Mouse (Mus musculus): ENCODE results near the gene Zfp444. TPM values are rescaled to one million over a fixed set of nuclear protein-coding genes. Genes with fewer than 3 reads are reported as not detected.

The Zfp444 gene
- 52.8 and 55.9 TPM in 2 replicates for polyA plus RNA-seq (2015; fragmentation: Nextera tagmentation; extraction: Ambion mirVana)

DNA sequence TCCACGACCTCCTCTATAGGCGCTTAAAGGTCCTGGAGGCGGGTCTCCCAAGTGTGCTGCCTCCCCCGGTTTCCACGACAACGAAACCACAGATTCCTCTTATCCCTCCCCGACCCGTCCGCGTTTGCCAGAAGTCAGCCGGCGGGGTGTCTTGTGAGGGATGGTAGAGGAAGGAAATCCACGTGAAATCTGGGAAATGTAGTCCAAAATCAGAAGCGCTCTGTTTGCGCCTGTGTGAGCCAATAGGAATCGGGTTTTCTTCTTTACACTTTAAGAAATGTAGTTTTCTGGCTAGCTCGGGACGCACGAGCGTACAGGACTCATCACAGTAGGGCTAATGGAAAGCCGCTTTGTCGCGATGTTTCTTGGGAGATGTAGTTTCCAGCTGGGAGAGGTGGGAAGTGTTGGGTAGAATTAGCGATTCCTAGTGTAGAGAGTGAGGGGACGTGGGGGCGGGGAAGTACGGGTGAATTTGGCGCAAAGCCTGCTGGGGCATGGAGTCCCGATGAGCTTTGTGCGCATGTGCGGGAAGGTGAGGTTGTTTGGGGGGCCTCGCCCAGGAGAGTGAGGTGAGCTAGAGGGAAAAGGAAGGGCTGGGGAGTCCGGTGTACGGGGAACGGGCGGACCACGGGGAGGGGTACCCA lies at the start of gene Zfp444:
TSS of gene Zfp444 (plus strand) at position 221 of the 644 bp plus-strand sequence.
- peak within 1 kb of the TSS; percentile 71 for H3K4me3 ChIP-seq
- H3K9me3 ChIP-seq = no peaks in the 10 kb centered on the region
- peaks cover 9% of the 10 kb centered on the region; the same call in 1 of the 2 replicates for H3K36me3 ChIP-seq
- H3K4me1 ChIP-seq = peaks cover 19% of the 10 kb centered on the region
- H3K4me2 ChIP-seq = peak within 1 kb of the TSS; percentile 91
- H3K9ac ChIP-seq = peak within 1 kb of the TSS; percentile 76
- H3K27ac ChIP-seq = peak within 1 kb of the TSS; percentile 86
- no peaks in the 10 kb centered on the region for H3K27me3 ChIP-seq
- peak; percentile 98 for ATAC-seq (ENCODE audit: insufficient number of reproducible peaks, low FRiP score, low TSS enrichment, low read depth)
- WGBS = 1% methylated on average over 37 of the region's 37 CpGs

DNA sequence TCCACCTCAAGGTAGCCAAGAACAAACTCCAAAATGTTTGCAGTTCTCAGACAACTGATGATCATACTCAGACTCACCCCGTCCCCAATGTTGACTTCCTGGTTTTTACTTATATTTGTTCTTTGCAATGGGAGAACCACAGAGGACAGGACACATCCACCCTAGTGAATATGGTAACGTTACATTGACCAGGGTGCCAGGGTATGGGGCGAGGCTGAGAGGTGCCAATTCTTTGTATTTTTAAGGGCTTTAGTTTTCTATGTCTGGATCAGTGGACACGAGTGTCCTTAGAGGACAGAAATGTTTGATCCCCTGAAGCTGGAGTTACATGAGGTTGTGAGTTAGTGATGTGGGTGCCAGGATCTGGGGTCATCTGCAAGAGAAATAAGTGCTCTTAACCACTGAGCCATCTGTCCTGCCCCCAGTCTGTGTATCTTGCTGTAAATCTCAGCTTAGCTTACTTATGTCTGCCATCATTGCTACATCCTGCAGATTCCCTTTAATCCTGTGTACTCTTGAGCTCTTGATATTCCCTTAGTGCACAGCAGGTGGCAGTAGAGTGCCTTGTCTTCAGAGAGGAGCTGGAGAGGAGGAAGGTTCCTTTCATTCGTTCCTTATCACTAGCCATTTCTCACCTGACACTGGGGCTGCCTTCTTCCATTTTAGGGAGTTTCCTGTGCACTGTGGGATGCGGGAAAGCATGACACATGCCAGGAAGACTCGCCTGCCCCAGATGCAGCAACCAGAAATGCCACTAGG lies 45.2 kb upstream of the Zfp444 start:
- WGBS = 36% methylated on average over 7 of the region's 7 CpGs
- no peak overlapping the region for H3K9ac ChIP-seq
- peaks cover 12% of the 10 kb centered on the region for H3K36me3 ChIP-seq
- ATAC-seq (ENCODE audit: insufficient number of reproducible peaks, low FRiP score, low TSS enrichment, low read depth) = peak; percentile 38; the same call in 1 of the 2 replicates
- peaks cover 2% of the 10 kb centered on the region; the same call in 1 of the 2 replicates for H3K4me1 ChIP-seq
- H3K9me3 ChIP-seq = 0 out of 2 replicates have a peak, but pooled peaks cover under 1% of the 10 kb centered on the region
- no peaks in the 10 kb centered on the region for H3K27me3 ChIP-seq
- H3K4me2 ChIP-seq = no peak overlapping the region
- no peak overlapping the region for H3K27ac ChIP-seq
- H3K4me3 ChIP-seq = no peak overlapping the region

DNA sequence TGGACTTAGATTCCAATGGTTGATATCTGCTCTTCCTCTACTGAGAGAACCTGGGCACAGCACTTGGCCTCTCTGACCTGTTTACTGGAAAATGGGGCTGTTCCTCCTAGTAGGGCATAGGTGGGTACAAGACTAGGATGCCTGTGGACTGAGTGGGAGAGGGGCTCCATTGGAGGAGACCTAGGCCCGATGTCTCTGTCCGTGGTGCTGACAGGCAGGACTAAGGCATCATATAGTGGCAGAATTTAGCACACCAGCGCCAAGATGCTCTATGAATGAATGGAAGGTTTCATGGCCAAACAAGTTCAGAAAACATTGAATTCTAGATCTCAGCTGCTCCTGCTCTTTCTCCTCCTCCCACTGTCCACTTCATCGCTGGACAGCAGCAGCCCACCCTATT lies 41.7 kb upstream of the Zfp444 start:
- Histone ChIP-seq H3K27me3 (no peaks in the 10 kb centered on the region), H3K9ac (no peak overlapping the region), H3K4me2 (no peak overlapping the region), H3K27ac (no peak overlapping the region), H3K4me1 (peaks cover 2% of the 10 kb centered on the region; the same call in 1 of the 2 replicates), H3K4me3 (no peak overlapping the region), H3K36me3 (peaks cover 35% of the 10 kb centered on the region), H3K9me3 (peaks cover 17% of the 10 kb centered on the region; the same call in 1 of the 2 replicates)
- WGBS = 48% methylated on average over 4 of the region's 4 CpGs
- no peak for ATAC-seq (ENCODE audit: insufficient number of reproducible peaks, low FRiP score, low TSS enrichment, low read depth)

DNA sequence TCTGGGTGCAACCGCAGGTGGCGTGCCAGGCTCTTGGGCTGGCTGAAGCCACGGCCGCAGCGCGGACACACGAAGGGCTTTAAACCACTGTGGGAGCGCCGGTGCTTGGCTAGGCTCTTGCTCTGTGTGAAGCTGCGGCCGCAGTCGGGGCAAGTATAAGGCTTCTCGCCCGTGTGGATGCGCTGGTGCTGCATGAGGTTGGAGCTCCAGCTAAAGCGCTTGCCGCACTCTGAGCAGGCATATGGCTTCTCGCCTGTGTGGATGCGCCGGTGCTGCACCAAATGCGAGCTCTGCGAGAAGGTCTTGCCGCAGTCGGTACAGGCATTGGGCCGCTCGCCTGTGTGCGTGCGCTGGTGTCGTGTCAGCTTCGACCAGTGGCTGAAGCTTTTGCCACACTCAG lies 39.4 kb upstream of the Zfp444 start:
- Histone ChIP-seq H3K36me3 (peaks cover 40% of the 10 kb centered on the region), H3K4me1 (no peaks in the 10 kb centered on the region), H3K4me2 (no peak overlapping the region), H3K9me3 (peaks cover 17% of the 10 kb centered on the region; the same call in 1 of the 2 replicates), H3K9ac (no peak overlapping the region), H3K27ac (no peak overlapping the region), H3K27me3 (no peaks in the 10 kb centered on the region), H3K4me3 (no peak overlapping the region)
- ATAC-seq (ENCODE audit: insufficient number of reproducible peaks, low FRiP score, low TSS enrichment, low read depth) = no peak
- WGBS = 82% methylated on average over 30 of the region's 30 CpGs

DNA sequence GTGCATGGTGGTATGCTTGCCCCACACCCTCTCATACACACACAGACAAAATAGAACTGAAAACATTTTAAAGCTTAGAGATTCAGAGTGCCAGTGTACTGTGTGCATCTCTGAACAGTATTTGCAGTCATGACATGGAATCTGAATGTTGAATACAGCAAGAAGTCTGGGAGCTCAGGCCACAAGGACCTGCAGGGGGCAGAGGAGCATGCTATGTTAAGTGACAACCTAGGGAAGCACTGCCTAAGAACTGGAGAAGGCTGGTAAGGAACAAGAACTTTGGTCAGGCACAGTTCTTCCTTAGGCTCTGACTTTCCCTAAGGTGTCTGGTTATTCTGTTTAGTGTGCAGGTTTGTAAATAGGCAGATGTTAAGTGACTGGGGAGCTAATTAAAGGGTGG lies 35.5 kb upstream of the Zfp444 start:
- H3K4me1 ChIP-seq = no peaks in the 10 kb centered on the region
- H3K9me3 ChIP-seq = peaks cover 17% of the 10 kb centered on the region; the same call in 1 of the 2 replicates
- ATAC-seq (ENCODE audit: insufficient number of reproducible peaks, low FRiP score, low TSS enrichment, low read depth) = no peak
- no peak overlapping the region for H3K27ac ChIP-seq
- H3K4me2 ChIP-seq = no peak overlapping the region
- H3K9ac ChIP-seq = no peak overlapping the region
- H3K4me3 ChIP-seq = no peak overlapping the region
- H3K36me3 ChIP-seq = peaks cover 47% of the 10 kb centered on the region
- H3K27me3 ChIP-seq = no peaks in the 10 kb centered on the region

DNA sequence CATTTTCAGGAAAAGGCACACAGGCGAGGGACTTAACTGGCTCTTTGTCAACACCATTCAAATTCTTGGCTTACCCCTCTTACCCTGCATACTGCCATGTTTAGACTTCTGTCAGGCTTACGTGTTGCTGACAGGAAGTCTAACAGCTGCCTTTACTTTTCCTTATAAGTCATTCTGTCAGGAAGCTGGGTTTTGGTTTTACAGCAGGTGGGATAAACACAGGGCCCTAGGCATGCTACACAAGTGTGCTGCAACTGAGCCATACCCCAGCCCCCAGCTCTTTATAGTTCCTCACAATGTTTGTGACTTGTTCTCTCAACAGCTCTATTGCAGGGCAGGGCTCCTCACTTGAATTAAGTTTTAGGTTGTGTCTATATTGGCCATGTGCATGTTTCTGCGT lies 32.7 kb upstream of the Zfp444 start:
- Histone ChIP-seq H3K36me3 (peaks cover 28% of the 10 kb centered on the region), H3K4me3 (no peak overlapping the region), H3K27me3 (no peaks in the 10 kb centered on the region), H3K9me3 (no peaks in the 10 kb centered on the region), H3K9ac (no peak overlapping the region), H3K4me1 (no peaks in the 10 kb centered on the region), H3K4me2 (no peak overlapping the region), H3K27ac (no peak overlapping the region)
- no peak for ATAC-seq (ENCODE audit: insufficient number of reproducible peaks, low FRiP score, low TSS enrichment, low read depth)
- 68% methylated on average over 3 of the region's 3 CpGs for WGBS

DNA sequence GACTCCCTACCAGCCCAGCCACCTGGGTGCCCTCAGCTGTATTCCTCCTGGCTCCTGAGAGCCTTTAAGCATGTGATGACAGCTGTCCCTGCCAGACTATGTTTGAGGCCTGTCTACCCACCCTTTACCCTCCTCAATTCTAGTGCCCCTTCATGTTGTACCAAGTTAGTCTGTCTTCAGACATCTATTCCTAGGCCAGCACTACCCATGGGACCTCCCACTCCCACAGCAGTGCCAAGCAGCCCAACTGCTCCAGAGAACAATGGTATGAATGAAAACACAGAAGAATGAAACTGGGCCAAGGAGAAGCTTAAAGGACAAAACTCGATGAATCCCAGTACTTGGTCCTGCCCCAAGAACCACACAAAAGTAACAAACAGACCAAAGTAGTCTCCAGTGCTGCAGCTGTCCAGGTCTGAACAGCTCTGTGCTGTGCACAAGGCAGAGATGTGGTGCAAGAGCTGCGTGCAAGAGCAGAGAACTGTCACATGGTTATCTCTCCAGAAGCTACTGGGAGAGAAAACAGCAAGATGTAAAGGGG lies 28.0 kb upstream of the Zfp444 start:
- H3K9ac ChIP-seq = no peak overlapping the region
- H3K36me3 ChIP-seq = peaks cover 22% of the 10 kb centered on the region
- no peak overlapping the region for H3K4me2 ChIP-seq
- no peaks in the 10 kb centered on the region for H3K9me3 ChIP-seq
- no peak overlapping the region for H3K4me3 ChIP-seq
- H3K4me1 ChIP-seq = peaks cover 34% of the 10 kb centered on the region
- no peak for ATAC-seq (ENCODE audit: insufficient number of reproducible peaks, low FRiP score, low TSS enrichment, low read depth)
- 87% methylated on average over 2 of the region's 2 CpGs for WGBS
- no peaks in the 10 kb centered on the region for H3K27me3 ChIP-seq
- no peak overlapping the region for H3K27ac ChIP-seq

DNA sequence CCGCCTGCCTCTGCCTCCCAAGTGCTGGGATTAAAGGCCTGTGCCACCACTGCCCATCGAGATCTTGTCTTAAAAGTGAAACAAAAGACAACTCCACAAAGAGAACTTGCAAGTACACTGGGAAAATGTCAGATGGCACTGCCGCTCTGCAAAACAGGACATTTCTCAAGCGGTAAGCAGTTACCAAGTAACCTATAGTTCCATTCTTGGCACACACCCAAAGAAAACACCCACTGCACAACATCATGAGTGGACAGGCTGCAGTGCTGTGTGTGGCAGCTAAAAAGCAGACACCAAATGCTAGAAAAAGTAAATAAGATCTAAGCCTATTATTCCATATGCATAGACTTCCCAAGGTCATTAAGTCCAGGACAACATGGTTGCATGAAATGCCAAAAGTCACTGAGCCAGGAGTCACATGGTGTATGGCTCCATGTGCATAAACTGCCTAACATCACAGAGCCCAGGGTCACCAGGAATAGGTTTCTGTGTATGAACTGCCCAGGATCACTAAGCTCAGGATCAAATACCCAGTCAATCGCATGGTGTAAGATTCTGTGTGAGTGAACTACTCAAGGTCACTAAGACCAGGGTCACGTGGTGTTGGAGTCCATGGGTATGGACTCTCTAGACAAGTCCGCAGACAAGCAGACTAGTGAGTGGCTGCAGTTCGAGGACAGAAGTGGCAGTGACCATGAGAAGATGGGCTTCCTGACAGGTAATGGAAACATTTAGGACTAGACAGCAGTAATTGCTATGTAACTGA lies 26.4 kb upstream of the Zfp444 start:
- no peak overlapping the region for H3K4me3 ChIP-seq
- peaks cover 15% of the 10 kb centered on the region for H3K36me3 ChIP-seq
- 82% methylated on average over 8 of the region's 8 CpGs for WGBS
- peaks cover 35% of the 10 kb centered on the region for H3K4me1 ChIP-seq
- ATAC-seq (ENCODE audit: insufficient number of reproducible peaks, low FRiP score, low TSS enrichment, low read depth) = no peak
- H3K9ac ChIP-seq = no peak overlapping the region
- H3K27me3 ChIP-seq = no peaks in the 10 kb centered on the region
- H3K9me3 ChIP-seq = no peaks in the 10 kb centered on the region
- no peak overlapping the region for H3K4me2 ChIP-seq
- H3K27ac ChIP-seq = no peak overlapping the region; the same call in 1 of the 2 replicates

DNA sequence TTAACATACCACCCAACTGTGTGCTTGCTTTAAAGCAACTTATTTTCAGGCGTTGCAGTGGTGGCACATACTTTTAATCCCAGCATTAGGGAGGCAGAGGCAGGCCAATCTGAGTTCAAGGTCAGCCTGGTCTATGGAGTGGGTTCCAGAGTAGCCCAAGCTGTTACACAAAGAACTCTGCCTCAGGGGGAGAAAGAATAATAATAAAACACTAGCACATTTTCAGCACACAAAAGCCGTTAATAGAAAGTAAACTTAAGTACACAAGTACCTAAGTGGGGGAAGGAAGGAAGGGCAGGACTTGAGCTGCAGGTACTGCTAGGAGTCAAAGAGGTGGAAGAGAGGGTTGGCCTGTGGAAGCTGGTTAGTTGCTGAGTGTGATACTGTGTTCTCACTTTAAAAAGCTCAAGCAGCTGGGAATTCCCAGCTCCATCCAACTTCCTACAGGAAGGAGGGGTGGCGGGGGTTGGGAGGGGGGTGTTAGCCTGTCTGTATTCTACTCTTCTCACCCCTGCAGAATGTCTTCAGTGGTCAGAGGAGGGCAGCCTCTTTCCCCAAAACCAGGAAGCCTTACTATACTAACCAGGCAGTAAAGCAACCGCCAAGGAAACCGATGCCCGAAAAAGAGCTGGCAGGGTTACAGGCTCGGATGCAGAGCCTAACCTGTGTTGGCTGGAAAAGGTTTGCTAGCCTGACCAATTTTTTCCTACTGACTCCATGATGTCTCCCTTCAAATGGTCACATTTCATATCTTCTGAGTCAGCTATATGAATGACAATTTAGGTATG lies 25.6 kb upstream of the Zfp444 start:
- Histone ChIP-seq H3K4me1 (peaks cover 38% of the 10 kb centered on the region), H3K27me3 (no peaks in the 10 kb centered on the region), H3K36me3 (peaks cover 8% of the 10 kb centered on the region; the same call in 1 of the 2 replicates), H3K9me3 (no peaks in the 10 kb centered on the region), H3K9ac (no peak overlapping the region), H3K4me3 (no peak overlapping the region), H3K27ac (peak overlapping the region; percentile 58), H3K4me2 (no peak overlapping the region)
- 70% methylated on average over 7 of the region's 7 CpGs for WGBS
- no peak for ATAC-seq (ENCODE audit: insufficient number of reproducible peaks, low FRiP score, low TSS enrichment, low read depth)

DNA sequence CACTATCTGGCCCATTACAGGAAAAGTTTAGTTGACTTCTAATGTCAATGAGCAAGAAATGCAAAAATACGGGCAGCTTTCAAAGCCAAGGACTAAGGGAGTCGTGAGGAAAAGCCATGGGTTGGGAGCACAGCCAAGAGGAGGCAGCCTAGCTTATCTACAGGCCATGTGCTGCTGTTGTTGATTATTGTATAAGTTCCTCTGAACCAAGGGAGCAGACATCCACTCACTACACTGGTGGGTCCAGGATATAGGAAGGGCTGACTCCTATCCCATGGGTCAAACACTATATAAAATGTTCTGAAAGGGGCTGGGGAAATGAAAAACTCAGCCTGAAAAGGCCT lies 25.1 kb upstream of the Zfp444 start:
- ATAC-seq (ENCODE audit: insufficient number of reproducible peaks, low FRiP score, low TSS enrichment, low read depth) = no peak
- WGBS = 65% methylated on average over 2 of the region's 2 CpGs
- no peak overlapping the region for H3K4me3 ChIP-seq
- no peak overlapping the region for H3K9ac ChIP-seq
- peaks cover 2% of the 10 kb centered on the region; the same call in 1 of the 2 replicates for H3K36me3 ChIP-seq
- no peaks in the 10 kb centered on the region for H3K27me3 ChIP-seq
- H3K4me2 ChIP-seq = no peak overlapping the region
- peak overlapping the region; percentile 58 for H3K27ac ChIP-seq
- H3K4me1 ChIP-seq = peaks cover 44% of the 10 kb centered on the region
- no peaks in the 10 kb centered on the region for H3K9me3 ChIP-seq

DNA sequence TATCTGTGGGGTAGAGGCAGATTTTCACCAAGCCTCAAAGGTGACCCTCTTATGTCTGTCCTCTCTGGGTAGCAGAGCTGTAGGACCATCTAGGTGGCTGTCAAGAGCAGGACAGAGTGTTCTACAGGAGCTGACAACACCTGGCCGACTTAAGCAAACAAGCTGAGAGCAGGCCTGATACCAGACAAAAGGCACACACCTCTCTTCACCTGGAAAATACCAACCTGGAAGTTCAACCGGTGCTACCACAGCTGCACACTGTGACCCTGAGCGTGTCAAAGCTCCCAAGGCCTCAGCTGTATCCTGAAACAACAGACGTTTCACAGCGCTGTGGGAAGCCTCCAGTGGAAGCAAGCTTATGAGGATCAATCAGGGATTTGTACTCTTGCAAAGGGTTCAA lies 24.3 kb upstream of the Zfp444 start:
- Histone ChIP-seq H3K4me1 (peaks cover 47% of the 10 kb centered on the region), H3K36me3 (no peaks in the 10 kb centered on the region), H3K4me3 (no peak overlapping the region), H3K27me3 (no peaks in the 10 kb centered on the region), H3K9me3 (no peaks in the 10 kb centered on the region), H3K27ac (peak overlapping the region; percentile 58), H3K4me2 (no peak overlapping the region), H3K9ac (no peak overlapping the region)
- WGBS = 76% methylated on average over 5 of the region's 5 CpGs
- no peak for ATAC-seq (ENCODE audit: insufficient number of reproducible peaks, low FRiP score, low TSS enrichment, low read depth)
